Mouse (Mus musculus) neural tube, embryonic 11.5 days (tissue): ENCODE data around the gene Kif1b. TPM values are rescaled to one million over a fixed set of nuclear protein-coding genes. Genes with fewer than 3 reads are reported as not detected.

Source experiments
- ATAC-seq: fragments of 200-750 bp; cut with Nextera tagmentation; 2 replicates; pipeline ENCODE4 v1.8.0; 2017; ENCODE audit warnings: moderate number of reproducible peaks, mild to moderate bottlenecking, moderate TSS enrichment, moderate library complexity; ENCODE audit not compliant: insufficient read depth, low FRiP score, low TSS enrichment
- DNase-seq: peaks from one replicate; pipeline ENCODE4 v3.0.0-alpha.2; 2015; ENCODE audit warnings: low spot score
- H3K27ac ChIP-seq: fragments of 300-500 bp; sonication (generic); 2 replicates; pipeline ENCODE4 v1.5.1; 2014; ENCODE audit warnings: low read depth, mild to moderate bottlenecking, low read length
- H3K27me3 ChIP-seq: fragments of 300-500 bp; sonication (generic); 2 replicates; pipeline ENCODE4 v1.6.1; 2014; ENCODE audit warnings: mild to moderate bottlenecking, low read length, mixed read lengths; ENCODE audit not compliant: control insufficient read depth, insufficient read depth
- H3K36me3 ChIP-seq: fragments of 300-500 bp; sonication (generic); 2 replicates; pipeline ENCODE4 v1.6.1; 2014; ENCODE audit warnings: mild to moderate bottlenecking, low read length, moderate library complexity, mixed read lengths; ENCODE audit not compliant: control insufficient read depth, insufficient read depth
- H3K4me1 ChIP-seq: fragments of 300-500 bp; sonication (generic); 2 replicates; pipeline ENCODE4 v1.6.1; 2014; ENCODE audit warnings: low read length, mixed read lengths; ENCODE audit not compliant: control insufficient read depth, insufficient read depth
- H3K4me2 ChIP-seq: fragments of 300-500 bp; sonication (generic); 2 replicates; pipeline ENCODE4 v1.6.1; 2014; ENCODE audit warnings: low read depth, mild to moderate bottlenecking, moderate library complexity
- H3K4me3 ChIP-seq: fragments of 300-500 bp; sonication (generic); 2 replicates; pipeline ENCODE4 v1.5.1; 2014; ENCODE audit warnings: low read depth, low read length
- H3K9ac ChIP-seq: fragments of 300-500 bp; sonication (generic); 2 replicates; pipeline ENCODE4 v1.6.1; 2014; ENCODE audit warnings: mild to moderate bottlenecking, low read length
- H3K9me3 ChIP-seq: fragments of 300-500 bp; sonication (generic); 2 replicates; pipeline ENCODE4 v1.6.1; 2016; ENCODE audit warnings: low read length; ENCODE audit not compliant: control insufficient read depth
- WGBS: fragments of 180-500 bp; shearing (Covaris S2); extraction: QIAGEN DNeasy Blood & Tissue Kit; methylation state at CpG from one replicate; pipeline ENCODE4 v1.1.7; 2014; 5-methylcytosine and 5-hydroxymethylcytosine counted together
- polyA plus RNA-seq: library from polyadenylated mRNA; unstranded; fragments of >200 nt; fragmentation: Nextera tagmentation; extraction: Ambion mirVana; gene quantifications from 2 replicates; pipeline ENCODE4 v1.2.1, GENCODE M21; 2014

Gene Kif1b
- polyA plus RNA-seq, 1 experiment from 2014 or later = 104 TPM

- no peaks in the 10 kb centered on the region for H3K4me1 ChIP-seq
- no peaks in the 10 kb centered on the region; the same call in 1 of the 2 replicates for H3K36me3 ChIP-seq
- H3K9ac ChIP-seq = no peak overlapping the region
- 84% methylated on average over 9 of the region's 9 CpGs for WGBS
- no peak overlapping the region for H3K4me2 ChIP-seq
- no peaks in the 10 kb centered on the region for H3K27me3 ChIP-seq
- no peak overlapping the region for H3K27ac ChIP-seq
- ATAC-seq (no peak), DNase-seq (no peak)
- H3K4me3 ChIP-seq = no peak overlapping the region
- H3K9me3 ChIP-seq = no peaks in the 10 kb centered on the region
Measured at GRCm38 (mm10) chr4:149291061-149291460, 16.4 kb downstream of the Kif1b start.

- Histone ChIP-seq H3K4me2 (no peak overlapping the region), H3K4me1 (no peaks in the 10 kb centered on the region), H3K27ac (no peak overlapping the region), H3K36me3 (no peaks in the 10 kb centered on the region; the same call in 1 of the 2 replicates), H3K4me3 (no peak overlapping the region), H3K27me3 (no peaks in the 10 kb centered on the region), H3K9me3 (no peaks in the 10 kb centered on the region), H3K9ac (no peak overlapping the region)
- DNase-seq (no peak), ATAC-seq (no peak)
- WGBS = 90% methylated on average over 7 of the region's 7 CpGs
Measured at GRCm38 (mm10) chr4:149290157-149290750, 17.2 kb downstream of the Kif1b start.

GRCm38 (mm10) chr4:149286287-149287137 is 21.0 kb downstream of the Kif1b start:
- Histone ChIP-seq H3K4me2 (no peak overlapping the region), H3K9me3 (no peaks in the 10 kb centered on the region), H3K4me3 (no peak overlapping the region), H3K27ac (no peak overlapping the region), H3K4me1 (no peaks in the 10 kb centered on the region), H3K9ac (no peak overlapping the region), H3K36me3 (no peaks in the 10 kb centered on the region; the same call in 1 of the 2 replicates), H3K27me3 (no peaks in the 10 kb centered on the region)
- WGBS = 80% methylated on average over 8 of the region's 8 CpGs
- no peak for DNase-seq
- ATAC-seq = no peak

- H3K27ac ChIP-seq = no peak overlapping the region
- 100% methylated on average over 1 of the region's 1 CpGs for WGBS
- H3K4me1 ChIP-seq = no peaks in the 10 kb centered on the region
- DNase-seq (no peak), ATAC-seq (no peak)
- H3K4me2 ChIP-seq = no peak overlapping the region
- H3K27me3 ChIP-seq = no peaks in the 10 kb centered on the region
- no peaks in the 10 kb centered on the region; the same call in 1 of the 2 replicates for H3K36me3 ChIP-seq
- no peak overlapping the region for H3K9ac ChIP-seq
- H3K9me3 ChIP-seq = no peaks in the 10 kb centered on the region
- H3K4me3 ChIP-seq = no peak overlapping the region
Measured at GRCm38 (mm10) chr4:149285691-149286090, 21.8 kb downstream of the Kif1b start.

- H3K9me3 ChIP-seq = no peaks in the 10 kb centered on the region
- 87% methylated on average over 3 of the region's 3 CpGs for WGBS
- H3K4me2 ChIP-seq = no peak overlapping the region
- no peaks in the 10 kb centered on the region; the same call in 1 of the 2 replicates for H3K36me3 ChIP-seq
- no peak for ATAC-seq
- H3K27me3 ChIP-seq = no peaks in the 10 kb centered on the region
- H3K9ac ChIP-seq = no peak overlapping the region
- H3K4me1 ChIP-seq = no peaks in the 10 kb centered on the region
- no peak overlapping the region for H3K27ac ChIP-seq
- H3K4me3 ChIP-seq = no peak overlapping the region
- peak; percentile 4 for DNase-seq
Measured at GRCm38 (mm10) chr4:149283018-149283417, 24.5 kb downstream of the Kif1b start.

- no peaks in the 10 kb centered on the region for H3K9me3 ChIP-seq
- 50% methylated on average over 7 of the region's 7 CpGs for WGBS
- H3K27me3 ChIP-seq = no peaks in the 10 kb centered on the region
- H3K4me1 ChIP-seq = no peaks in the 10 kb centered on the region
- H3K4me3 ChIP-seq = no peak overlapping the region
- H3K27ac ChIP-seq = no peak overlapping the region
- no peaks in the 10 kb centered on the region; the same call in 1 of the 2 replicates for H3K36me3 ChIP-seq
- peak; percentile 6 for DNase-seq
- ATAC-seq = no peak
- no peak overlapping the region for H3K4me2 ChIP-seq
- H3K9ac ChIP-seq = no peak overlapping the region
Measured at GRCm38 (mm10) chr4:149282025-149282738, 25.3 kb downstream of the Kif1b start.

GRCm38 (mm10) chr4:149277571-149277970 is 29.9 kb downstream of the Kif1b start:
- Histone ChIP-seq H3K27ac (no peak overlapping the region), H3K27me3 (no peaks in the 10 kb centered on the region), H3K4me1 (no peaks in the 10 kb centered on the region), H3K9me3 (no peaks in the 10 kb centered on the region), H3K36me3 (peaks cover 7% of the 10 kb centered on the region; the same call in 1 of the 2 replicates), H3K4me2 (no peak overlapping the region), H3K4me3 (no peak overlapping the region), H3K9ac (no peak overlapping the region)
- 77% methylated on average over 4 of the region's 4 CpGs for WGBS
- DNase-seq = peak; percentile 26
- ATAC-seq = 0 out of 2 replicates have a peak, but pooled peaks have one; percentile 35

- Histone ChIP-seq H3K4me2 (no peak overlapping the region), H3K4me3 (no peak overlapping the region), H3K9ac (no peak overlapping the region), H3K36me3 (peaks cover 7% of the 10 kb centered on the region), H3K27me3 (no peaks in the 10 kb centered on the region), H3K4me1 (no peaks in the 10 kb centered on the region), H3K27ac (no peak overlapping the region), H3K9me3 (no peaks in the 10 kb centered on the region)
- no peak for ATAC-seq
- DNase-seq = no peak
- 91% methylated on average over 1 of the region's 1 CpGs for WGBS
Measured at GRCm38 (mm10) chr4:149273128-149273527, 34.4 kb downstream of the Kif1b start.
